Mouse (Mus musculus) common myeloid progenitor, adult 5-6 weeks (primary cell): ENCODE results near the gene Apba1. TPM values are rescaled to one million over a fixed set of nuclear protein-coding genes. Genes with fewer than 3 reads are reported as not detected.
A peak's percentile ranks its signal among the peaks of the same experiment; 100 is the strongest.

Source experiments
- ATAC-seq: replicated peaks from 2 replicates; pipeline ENCODE4 v1.8.0; 2016; ENCODE audit warnings: low read depth, mild to moderate bottlenecking, moderate TSS enrichment, inconsistent platforms; ENCODE audit not compliant: poor library complexity, severe bottlenecking
- total RNA-seq: library from RNA; stranded (forward); fragments of 200-1000, 187-1606 nt; gene quantifications from 2 replicates; pipeline ENCODE4 v1.2.3, GENCODE M21; 2017

Gene Apba1
- total RNA-seq, 1 experiment from 2014 or later, result 2.9 TPM

DNA sequence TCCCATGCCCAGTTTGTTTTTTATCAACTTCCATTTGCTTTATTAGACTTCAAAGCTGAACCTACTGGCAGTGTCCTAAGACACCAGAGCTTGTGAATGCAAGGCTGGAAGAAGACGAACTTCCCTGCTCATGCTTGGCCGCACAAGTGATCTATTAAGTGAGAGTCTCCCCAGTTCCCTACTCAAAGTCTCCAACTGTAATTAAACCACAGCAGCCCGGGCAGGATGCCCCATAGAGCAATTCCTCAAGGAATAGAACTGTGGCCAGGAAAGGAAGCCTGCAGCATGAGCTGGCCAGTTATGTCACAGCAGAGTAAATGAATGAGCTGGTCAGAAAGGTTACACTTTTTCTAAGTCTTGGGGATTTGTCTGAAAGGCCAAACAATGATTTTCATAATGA is 105.3 kb downstream of the Apba1 start:
- ATAC-seq, result no peak

DNA sequence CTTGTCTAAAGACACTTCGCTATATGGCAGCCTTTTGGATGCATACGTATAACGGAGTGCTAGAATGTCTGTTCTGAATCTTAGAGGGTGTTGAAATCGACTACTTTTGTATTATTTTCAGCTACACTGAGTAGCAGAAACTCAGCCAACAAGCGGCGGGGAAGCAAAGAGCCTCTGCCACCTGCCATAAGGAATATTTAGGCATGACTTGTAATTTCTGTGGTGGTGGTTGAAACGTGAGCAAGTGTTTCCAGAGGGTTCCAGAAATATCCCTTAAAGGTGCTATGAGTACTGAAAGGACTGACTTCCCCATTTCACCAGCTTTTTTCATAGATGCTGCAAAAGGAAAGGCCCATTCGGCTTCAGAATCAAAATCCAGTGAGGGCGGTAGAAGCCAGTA is 107.4 kb downstream of the Apba1 start:
- no peak for ATAC-seq

DNA sequence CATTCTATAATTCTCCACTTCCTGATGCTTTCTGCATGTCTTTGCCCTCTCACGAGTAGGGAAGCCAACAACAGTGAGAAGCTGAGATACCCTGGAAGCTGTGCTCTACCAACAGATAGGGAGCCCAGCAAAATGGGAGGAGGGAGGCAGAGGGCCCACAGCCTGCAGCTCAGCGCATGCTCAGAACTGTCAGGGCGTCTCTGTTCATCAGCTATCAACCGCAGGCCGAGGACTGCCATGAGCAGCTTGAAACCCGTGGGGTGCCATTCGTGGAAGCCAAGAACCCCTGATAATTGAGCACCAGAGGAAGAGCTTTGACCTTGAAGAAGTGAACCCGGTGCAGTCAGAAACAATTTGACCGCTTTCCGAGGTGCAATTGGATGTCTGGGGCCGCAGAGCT is 108.4 kb downstream of the Apba1 start:
- no peak for ATAC-seq

DNA sequence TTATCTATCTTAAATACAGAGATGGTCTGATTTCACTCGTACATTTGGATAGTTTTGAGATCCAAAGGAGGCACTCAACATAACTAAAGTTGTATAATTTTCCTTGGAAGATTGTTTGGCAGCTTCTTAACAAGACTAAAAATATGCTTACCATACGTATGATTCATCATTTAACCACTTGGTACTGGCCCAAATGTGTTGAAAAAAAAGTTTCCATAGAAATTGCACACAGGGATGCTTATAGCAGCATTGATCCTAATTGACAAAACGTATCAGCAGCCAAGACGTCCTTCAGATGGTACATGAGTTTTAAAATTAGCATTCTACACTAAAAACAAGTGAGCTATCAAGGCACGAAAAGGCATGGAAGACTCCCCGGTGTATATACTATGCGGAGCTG is 108.9 kb downstream of the Apba1 start:
- ATAC-seq, result no peak

DNA sequence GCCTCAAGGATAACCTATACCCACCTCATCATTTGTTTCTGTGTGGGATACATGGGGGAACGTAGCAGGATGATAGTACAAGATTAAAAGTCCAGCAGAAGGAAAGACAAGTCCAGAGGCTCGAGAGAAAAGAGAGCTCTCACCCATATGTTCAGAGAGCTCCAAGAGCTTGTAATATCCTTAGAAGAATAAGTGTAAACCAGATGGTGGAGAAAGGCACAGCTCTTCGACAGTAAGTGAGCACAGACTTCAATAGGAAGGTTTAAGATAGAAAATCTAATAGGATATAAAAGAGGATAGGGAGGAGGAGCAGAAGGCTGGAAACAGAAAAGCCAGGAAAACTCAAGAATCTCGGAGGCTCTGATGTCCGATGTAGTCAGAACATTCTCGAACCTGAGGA is 115.8 kb downstream of the Apba1 start:
- no peak for ATAC-seq

DNA sequence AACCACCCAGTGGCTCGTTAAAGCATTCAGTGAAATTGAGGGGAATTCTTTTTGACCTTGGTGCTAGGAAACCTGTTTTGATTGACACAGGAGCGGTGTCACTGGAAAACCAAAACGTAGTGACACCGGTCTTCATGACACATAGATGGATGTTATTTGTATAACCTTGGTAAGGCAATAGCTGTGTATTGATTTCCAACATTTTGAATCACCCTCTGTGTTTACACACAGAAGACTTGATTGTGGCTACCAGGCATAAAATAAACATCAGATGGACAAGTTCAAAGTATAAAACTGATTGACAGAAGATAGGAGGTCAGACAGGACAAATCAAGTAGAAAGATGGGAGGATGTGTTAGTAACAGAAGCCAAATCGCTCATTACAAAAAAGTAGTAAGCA is 117.1 kb downstream of the Apba1 start:
- no peak for ATAC-seq

DNA sequence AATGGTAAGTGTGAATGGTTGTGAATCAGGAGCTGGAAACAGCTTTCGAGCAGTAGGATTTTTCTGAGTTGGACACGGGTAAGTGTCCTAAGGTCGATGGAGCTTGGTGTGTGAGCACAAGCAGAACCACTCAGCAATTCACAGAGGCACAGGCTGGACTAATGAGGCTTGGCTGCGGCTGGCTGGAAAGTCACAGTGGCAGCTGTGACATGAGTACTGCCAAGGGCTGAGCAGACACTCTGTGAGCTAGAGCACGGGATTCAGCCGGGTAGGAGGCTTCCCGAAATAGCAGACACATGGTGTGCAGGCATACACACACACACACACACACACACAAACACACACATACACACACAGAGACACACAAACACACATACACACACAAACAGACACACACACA is 121.2 kb downstream of the Apba1 start:
- ATAC-seq, result no peak

DNA sequence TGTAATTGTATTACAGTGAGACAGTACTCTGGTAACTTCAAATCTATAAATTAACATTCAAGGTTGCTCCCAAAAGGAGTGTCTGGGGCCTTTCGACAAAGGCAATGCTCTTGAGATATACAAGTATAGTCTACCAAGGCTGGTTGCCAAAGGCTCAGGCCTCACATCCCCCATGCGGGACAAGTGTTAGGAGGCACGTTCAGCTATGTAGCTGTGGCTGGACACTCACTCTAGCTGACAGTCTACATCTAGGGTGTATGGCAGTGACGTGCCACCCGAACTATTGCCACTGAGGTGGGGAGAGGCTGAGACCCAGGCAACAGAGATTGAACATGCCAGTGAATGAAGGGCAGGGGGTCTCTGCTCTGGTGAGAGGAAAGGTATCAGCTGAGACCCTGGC is 127.5 kb downstream of the Apba1 start:
- no peak for ATAC-seq

DNA sequence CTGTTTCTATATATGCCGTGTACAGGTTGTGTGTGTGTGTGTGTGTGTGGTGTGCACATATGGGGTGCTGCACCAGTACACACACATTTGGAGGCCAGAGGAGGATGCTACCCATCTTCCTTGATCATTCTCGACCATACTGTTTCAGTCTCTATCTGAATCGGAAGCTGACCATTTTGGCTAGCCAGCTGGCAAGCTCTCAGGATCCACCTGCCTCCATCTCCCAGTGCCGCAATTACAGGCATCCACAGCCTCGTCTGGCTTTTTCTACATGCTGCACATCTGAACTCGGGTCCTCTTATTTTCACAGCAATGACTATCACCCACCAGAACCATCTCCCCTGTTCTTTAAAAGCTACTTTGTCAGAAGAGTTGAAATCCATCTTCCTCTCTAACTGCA is 132.7 kb downstream of the Apba1 start:
- ATAC-seq, result no peak

DNA sequence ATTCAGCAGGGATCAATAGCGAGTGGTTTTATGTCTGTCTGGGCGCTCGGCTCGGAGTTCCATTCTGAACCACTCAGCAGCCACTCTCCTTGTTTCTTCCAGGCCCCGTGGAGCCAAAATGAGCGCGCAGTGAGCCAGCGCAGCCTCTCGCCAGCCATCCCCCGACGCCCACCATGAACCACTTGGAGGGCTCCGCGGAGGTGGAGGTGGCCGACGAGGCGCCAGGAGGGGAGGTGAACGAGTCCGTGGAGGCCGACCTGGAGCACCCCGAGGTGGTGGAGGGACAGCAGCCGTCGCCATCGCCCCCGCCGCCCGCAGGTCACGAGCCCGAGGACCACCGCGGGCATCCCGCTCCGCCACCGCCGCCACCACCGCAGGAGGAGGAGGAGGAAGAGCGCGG is 133.9 kb downstream of the Apba1 start:
- no peak for ATAC-seq

DNA sequence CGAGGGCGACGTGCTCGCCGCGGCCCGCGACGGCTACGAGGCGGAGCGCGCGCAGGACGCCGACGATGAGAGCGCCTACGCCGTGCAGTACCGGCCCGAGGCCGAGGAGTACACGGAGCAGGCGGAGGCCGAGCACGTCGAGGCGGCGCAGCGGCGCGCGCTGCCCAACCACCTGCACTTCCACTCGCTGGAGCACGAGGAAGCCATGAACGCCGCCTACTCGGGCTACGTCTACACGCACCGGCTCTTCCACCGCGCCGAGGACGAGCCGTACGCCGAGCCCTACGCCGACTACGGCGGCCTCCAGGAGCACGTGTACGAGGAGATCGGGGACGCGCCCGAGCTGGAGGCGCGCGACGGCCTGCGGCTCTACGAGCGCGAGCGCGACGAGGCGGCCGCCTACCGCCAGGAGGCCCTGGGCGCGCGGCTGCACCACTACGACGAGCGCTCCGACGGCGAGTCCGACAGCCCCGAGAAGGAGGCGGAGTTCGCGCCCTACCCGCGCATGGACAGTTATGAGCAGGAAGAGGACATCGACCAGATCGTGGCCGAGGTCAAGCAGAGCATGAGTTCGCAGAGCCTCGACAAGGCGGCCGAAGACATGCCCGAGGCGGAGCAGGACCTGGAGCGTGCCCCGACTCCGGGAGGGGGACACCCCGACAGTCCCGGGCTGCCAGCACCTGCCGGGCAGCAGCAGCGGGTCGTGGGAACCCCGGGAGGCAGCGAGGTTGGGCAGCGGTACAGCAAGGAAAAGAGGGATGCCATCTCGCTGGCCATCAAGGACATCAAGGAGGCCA is 134.6 kb downstream of the Apba1 start:
- ATAC-seq, result no peak

DNA sequence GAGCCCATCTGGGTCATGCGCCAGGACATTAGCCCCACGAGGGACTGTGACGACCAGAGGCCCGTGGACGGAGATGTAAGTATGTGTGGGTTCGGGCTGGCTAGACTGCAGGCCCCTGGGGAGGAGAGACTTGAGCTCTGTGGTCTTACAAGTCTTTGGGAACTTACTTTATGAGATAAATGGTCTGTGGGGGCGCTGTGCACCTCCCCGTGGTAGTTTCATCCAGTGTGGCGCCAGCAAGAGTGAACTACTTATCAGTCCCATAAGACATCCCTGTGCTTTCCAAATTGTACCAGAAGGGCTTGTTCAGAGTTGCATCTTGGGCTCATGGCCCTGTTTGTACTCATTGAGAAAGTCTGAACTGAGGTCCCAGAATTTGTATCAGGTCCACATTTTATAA is 135.3 kb downstream of the Apba1 start:
- ATAC-seq, result no peak

DNA sequence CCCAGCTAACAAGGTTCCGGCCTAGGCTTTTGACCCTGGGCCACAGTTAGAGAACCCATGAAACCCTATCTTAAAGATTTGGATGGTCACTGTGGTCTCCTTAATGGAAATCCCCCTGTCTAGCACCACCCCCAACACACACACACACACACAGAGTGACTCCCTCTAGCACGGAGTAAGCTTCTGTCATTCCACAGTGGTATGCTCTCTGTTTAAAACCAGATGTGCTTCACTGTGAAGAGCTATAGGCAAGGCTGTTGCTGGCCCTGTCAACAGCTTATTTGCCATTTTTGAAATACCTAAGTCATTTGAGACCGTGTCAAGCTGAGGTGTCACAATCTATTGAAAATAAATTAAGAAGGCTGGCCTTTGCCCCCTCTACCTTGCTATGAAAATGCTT is 136.1 kb downstream of the Apba1 start:
- ATAC-seq, result no peak

DNA sequence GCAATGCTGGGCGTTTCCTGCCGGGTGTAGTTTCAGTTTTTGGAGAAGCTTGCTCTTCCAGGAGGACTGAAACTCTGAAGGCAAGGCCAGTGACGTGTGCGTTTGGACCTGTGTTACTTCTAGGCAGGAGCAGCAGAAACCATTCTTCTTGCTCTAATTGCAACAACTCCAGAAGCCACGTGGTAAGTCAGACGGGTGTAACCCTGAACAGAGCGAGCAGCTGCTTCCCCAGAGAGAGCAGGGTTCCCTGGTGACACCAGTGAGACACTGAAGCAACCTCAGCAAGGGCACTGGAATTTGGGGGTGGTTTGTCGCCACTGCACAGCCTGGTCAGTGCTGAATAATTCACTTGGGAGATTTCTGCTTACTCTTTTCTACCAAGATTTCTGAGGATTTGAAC is 138.2 kb downstream of the Apba1 start:
- peak; percentile 50 for ATAC-seq

DNA sequence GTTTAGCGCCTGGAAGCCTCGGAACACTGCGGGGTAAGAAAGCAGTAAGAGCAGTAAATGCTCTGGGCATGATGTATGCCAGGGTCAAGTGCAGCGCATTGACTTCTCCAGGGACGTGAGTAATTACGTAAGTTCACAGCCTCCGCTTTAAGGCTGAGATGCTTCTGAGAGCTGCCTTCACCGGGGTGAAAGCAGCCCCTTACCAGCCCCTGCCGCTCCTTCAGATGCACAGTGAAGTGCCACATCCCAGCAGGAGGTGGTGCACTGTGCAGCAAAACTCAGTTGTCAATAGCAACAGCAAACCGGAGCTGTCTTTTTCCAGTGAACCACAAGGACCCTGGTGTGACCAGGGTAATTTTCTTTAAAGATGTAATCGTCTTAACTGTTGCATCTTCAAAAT is 139.8 kb downstream of the Apba1 start:
- no peak for ATAC-seq

DNA sequence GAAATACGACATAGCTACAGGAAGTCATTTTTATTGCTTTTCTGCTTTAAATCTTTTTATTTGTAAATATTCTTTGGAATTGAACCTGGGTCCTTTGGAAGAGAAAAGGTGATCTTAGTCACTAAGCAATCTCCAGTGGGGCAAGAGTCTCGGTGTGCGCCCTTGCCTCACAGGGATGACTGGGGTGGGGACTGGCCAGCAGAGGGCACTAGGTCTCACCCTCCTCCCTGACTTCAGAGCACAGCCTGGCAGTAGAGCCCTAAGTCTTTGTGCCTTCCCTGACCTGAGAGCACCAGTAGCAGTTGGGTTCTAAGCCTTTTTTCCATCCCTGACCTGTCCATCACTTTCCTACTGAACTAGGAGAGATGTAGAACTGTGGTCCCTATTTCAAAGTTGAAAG is 142.5 kb downstream of the Apba1 start:
- peak; percentile 66; the same call in 1 of the 2 replicates for ATAC-seq

DNA sequence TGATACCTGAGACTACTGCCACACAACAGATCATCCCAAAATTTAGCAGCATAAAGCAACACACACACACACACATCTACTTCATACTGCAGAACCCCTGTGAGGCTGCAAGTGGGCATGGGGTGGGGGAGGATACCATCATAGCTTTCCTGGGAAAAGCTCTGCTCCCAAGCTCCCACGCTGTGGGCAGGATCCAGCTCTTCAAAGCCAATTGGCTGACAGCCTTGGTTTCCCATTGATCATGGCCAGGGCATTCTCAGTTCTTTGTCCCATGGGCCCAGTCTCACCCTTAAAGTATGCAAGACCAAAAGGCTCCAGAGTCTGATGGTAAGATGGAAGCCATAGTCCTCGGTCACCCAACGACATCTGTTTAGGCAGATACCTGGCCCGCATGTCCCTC is 143.1 kb downstream of the Apba1 start:
- no peak for ATAC-seq

DNA sequence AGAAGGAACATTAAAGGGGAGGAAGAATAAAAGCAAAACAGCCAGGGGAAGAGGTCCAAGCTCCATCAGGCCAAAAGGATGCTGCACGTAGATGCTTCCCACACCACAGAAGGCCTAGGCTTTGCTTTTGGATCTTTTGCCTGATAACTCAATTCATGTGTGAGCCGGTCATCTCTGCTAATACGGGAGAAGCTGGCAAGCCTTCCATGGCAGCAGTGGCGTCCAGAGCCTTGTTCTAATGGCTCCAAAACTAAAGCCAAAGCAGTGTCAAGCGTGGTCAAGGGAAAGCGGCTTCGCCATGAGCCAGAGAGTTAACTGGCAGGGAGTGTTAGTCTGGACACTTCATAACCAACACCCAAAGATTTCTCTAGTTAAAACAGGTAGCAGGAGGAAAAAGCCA is 144.4 kb downstream of the Apba1 start:
- ATAC-seq, result no peak

DNA sequence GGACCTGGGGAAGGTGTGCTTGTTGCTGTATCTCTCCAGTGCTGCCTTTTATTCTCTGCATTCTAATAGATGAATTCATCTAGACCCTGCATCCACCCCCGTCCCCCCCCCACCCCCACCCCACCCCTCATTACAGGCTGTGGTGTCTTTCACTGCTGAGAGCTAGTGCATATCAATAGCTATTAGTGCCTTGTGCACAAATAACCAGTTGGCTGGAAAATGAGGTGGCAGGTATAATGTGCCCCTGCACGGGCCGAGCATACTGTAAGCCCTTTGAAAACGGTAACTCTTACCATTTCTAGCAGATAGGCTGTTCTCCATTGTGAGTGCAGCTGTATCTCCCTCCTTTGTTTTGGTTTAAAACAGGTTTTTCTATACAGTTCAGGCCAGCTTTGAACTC is 146.2 kb downstream of the Apba1 start:
- ATAC-seq, result no peak

DNA sequence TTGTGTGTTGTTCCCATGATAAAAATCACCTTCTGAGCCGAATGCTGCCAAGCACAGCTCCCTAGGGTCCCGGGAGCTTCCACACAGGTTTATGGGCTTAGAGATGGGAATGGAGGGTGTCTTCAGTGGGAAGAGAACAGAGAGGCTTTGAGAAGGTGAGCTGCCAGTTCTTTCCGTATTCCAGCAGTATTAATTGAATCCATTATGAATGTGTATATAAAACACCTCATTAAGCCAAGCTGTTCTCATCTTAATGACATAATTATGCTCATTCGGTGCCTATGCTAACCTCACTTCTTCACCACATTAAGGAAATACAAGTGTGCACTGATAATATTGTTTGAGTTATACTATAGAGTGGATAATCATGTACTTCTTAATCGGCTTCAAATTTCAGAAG is 147.1 kb downstream of the Apba1 start:
- ATAC-seq, result no peak

DNA sequence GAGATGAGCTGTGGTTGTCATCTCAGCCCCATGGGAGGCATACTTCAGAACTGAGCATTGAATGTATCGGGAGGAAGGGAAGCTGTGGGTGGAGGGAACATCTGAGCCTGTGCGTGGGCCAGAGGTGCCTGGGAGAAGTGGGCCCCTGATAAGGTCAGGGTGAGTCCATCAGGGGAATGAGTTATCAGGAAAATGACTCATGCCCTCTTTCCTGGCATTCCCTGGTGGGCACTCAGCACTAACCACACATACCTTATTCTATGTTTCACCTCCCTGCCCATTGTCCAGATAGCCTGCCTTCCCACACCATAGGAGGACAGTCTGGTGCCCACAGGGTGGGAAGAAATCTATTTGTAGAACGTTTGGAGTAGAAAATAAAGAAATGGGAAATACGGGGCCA is 151.7 kb downstream of the Apba1 start:
- ATAC-seq, result no peak

DNA sequence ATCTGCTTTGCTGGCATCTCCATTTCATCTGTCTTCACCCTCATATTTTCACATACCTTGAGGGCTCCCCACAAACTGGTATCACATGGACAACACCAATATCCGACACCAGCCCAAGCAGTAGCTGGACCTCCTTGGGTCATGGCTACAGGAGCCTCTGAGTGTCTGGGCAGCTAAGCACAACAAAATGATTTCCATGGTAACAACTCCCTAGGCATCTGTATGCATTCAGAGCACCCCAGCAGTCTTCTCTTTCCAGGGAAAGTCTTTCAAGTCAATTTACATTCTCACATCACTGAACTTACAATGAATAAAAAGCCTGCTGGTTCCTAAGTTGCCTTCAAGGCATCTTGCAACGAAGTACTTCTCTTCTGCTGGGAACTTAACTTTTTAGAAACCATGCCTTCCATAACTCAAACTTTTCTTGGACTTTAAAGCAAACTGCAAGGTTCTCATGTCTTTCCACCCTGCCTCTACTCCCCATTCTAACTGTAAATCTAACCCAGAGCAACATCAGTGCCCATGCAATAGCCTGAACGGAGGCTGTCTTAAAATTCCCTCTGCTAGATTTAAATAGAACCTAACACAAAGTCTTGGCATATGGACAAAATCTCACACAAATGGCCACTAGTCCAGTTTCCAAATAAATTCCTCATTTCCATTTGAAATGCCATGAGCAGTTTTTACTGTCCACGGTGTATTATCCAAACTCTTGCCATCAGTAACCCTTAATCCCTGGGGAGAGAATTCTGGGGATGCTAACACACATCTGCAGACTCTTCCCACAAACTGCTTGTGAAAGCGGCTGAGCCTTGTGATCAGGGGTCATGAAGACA is 160.9 kb downstream of the Apba1 start:
- ATAC-seq, result no peak
